20 mouse cellular contexts compared by ENCODE assay signal in the genomic region with DNA sequence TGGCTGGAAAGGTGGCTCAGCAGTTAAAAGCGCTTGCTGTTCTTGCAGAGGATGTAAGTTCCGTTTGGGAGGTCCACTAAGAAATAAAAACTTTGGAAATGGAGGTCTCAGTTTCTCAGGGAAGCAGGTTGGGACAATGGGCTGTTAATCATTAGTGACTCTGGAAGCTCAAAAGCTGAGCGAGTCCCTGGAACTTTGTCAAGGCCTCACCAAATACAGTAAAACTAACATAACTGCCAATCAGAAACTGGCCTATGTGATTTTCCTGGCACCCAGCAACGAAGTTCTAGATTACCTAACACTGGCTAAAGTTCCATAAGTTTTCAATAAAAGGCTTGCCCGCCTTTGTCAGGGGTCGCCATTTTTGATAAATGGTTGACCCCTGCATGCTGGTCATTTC. TPM values are rescaled to one million over a fixed set of nuclear protein-coding genes. Genes with fewer than 3 reads are reported as not detected.
"Had no signal": no experiment of that assay in that cellular context is flagged by ENCODE, and none has a peak within 500 bp of the region (broad histone marks: within the 10 kb centered on the region; RNA-seq: fewer than 3 reads in every experiment).

No protein-coding gene starts in this region.

- DNase-seq: left cerebral cortex, postnatal 4 days; lung, postnatal 14 days; thymus, postnatal 4 days had no signal

- H3K4me1 ChIP-seq: limb, embryonic 13.5 days; lung, embryonic 15.5 days; megakaryocyte, embryonic 14.5 days; midbrain, embryonic 15.5 days; neural tube, embryonic 12.5 days had no signal

- H3K4me2 ChIP-seq: limb, embryonic 13.5 days; lung, embryonic 15.5 days; midbrain, embryonic 11.5 days; midbrain, embryonic 15.5 days; neural tube, embryonic 12.5 days had no signal

- H3K27me3 ChIP-seq: limb, embryonic 13.5 days; lung, embryonic 15.5 days; midbrain, embryonic 15.5 days; neural tube, embryonic 12.5 days had no signal

- H3K4me3 ChIP-seq: limb, embryonic 13.5 days; lung, embryonic 15.5 days; megakaryocyte, embryonic 14.5 days; midbrain, embryonic 15.5 days; neural tube, embryonic 12.5 days had no signal

- H3K9ac ChIP-seq: limb, embryonic 13.5 days; liver, embryonic 14.5 days; lung, embryonic 15.5 days; midbrain, embryonic 15.5 days; neural tube, embryonic 12.5 days had no signal

- H3K36me3 ChIP-seq: limb, embryonic 13.5 days; lung, embryonic 15.5 days; midbrain, embryonic 15.5 days; neural tube, embryonic 12.5 days had no signal

- H3K9me3 ChIP-seq: limb, embryonic 13.5 days; lung, embryonic 15.5 days; megakaryocyte, embryonic 14.5 days; midbrain, embryonic 15.5 days; neural tube, embryonic 12.5 days had no signal

- H3K27ac ChIP-seq: limb, embryonic 13.5 days; liver, embryonic 14.5 days; lung, embryonic 15.5 days; macrophage; midbrain, embryonic 15.5 days; neural tube, embryonic 12.5 days; stomach, postnatal 0 days had no signal

- ATAC-seq: intestine, embryonic 16.5 days; midbrain, embryonic 15.5 days had no signal

RNA-seq across cellular contexts. Expression of a gene that starts 12.6 kb away (rescaled TPM):
- total RNA-seq: layer of hippocampus, adult 8-10 months; layer of hippocampus, postnatal 14 days; left cerebral cortex, adult 18-20 months; left cerebral cortex, postnatal 10 days; left cerebral cortex, postnatal 4 days; monocyte, adult 5-6 weeks; neutrophil, adult 5-6 weeks had no signal
- polyA plus RNA-seq: intestine, embryonic 16.5 days; large intestine, adult 2 months; limb, embryonic 13.5 days; liver, embryonic 14.5 days; lung, embryonic 15.5 days; macrophage; midbrain, embryonic 11.5 days; midbrain, embryonic 15.5 days; neural tube, embryonic 12.5 days; stomach, postnatal 0 days had no signal
